Mouse (Mus musculus) cerebellum, adult 2 months (tissue): ENCODE data around the gene 2010111I01Rik. TPM values are rescaled to one million over a fixed set of nuclear protein-coding genes. Genes with fewer than 3 reads are reported as not detected.

Experiments
- DNase-seq, 2 experiments: peaks; one replicate each; pipeline ENCODE4 v3.0.0; 2021
- H3K27ac ChIP-seq: fragments of 200-500 bp; 2 replicates; pipeline ENCODE4 v1.5.1; 2012; ENCODE audit warnings: low read length, control low read depth, inconsistent platforms; ENCODE audit not compliant: insufficient read depth
- H3K27me3 ChIP-seq: fragments of 200-500 bp; 2 replicates; pipeline ENCODE4 v1.6.1; 2012; ENCODE audit warnings: inconsistent platforms, mild to moderate bottlenecking, low read length, moderate library complexity; ENCODE audit not compliant: control insufficient read depth, insufficient read depth
- H3K4me1 ChIP-seq: fragments of 200-500 bp; 2 replicates; pipeline ENCODE4 v1.6.1; 2011; ENCODE audit warnings: low read length; ENCODE audit not compliant: control insufficient read depth, insufficient read depth
- H3K4me3 ChIP-seq: fragments of 200-500 bp; replicated peaks from 2 replicates; pipeline ENCODE3; 2011; ENCODE audit warnings: mild to moderate bottlenecking, low read depth, low read length, control low read depth; ENCODE audit not compliant: insufficient read depth
- CTCF ChIP-seq: fragments of 200-500 bp; IDR thresholded peaks from 2 replicates; pipeline ENCODE4 v1.5.1; 2011; ENCODE audit warnings: low read depth, mild to moderate bottlenecking, control low read depth, low read length, moderate library complexity, borderline replicate concordance; ENCODE audit not compliant: insufficient read depth
- POLR2A ChIP-seq: fragments of 200-500 bp; IDR thresholded peaks from 2 replicates; pipeline ENCODE4 v1.6.1; 2011; ENCODE audit warnings: low read length, control low read depth, borderline replicate concordance; ENCODE audit not compliant: insufficient read depth
- WGBS: fragments of 180-500 bp; shearing (Covaris S2); methylation state at CpG from one replicate; pipeline ENCODE4 v1.1.7; 2018; 5-methylcytosine and 5-hydroxymethylcytosine counted together
- polyA plus RNA-seq: library from polyadenylated mRNA; depleted of rRNA; stranded (reverse); fragments of >200 nt; gene quantifications from 2 replicates; pipeline ENCODE4 v1.2.3, GENCODE M21; 2012

2010111I01Rik gene
- polyA plus RNA-seq, 1 experiment, result 126 TPM

GRCm38 (mm10) chr13:63092299-63092698 is 127.6 kb downstream of the 2010111I01Rik start:
- Histone ChIP-seq H3K27me3 (no peaks in the 10 kb centered on the region), H3K27ac (no peak overlapping the region), H3K4me3 (no peak overlapping the region), H3K4me1 (peaks cover 9% of the 10 kb centered on the region; the same call in 1 of the 2 replicates)
- 96% methylated on average over 2 of the region's 2 CpGs for WGBS
- no peak for TF ChIP-seq CTCF
- TF ChIP-seq POLR2A, result no peak
- DNase-seq, result no peak

- H3K4me3 ChIP-seq, result no peak overlapping the region
- no peak overlapping the region for H3K27ac ChIP-seq
- H3K4me1 ChIP-seq, result peaks cover 12% of the 10 kb centered on the region; the same call in 1 of the 2 replicates
- no peak for DNase-seq
- TF ChIP-seq CTCF (no peak), POLR2A (no peak)
- H3K27me3 ChIP-seq, result no peaks in the 10 kb centered on the region
- 97% methylated on average over 2 of the region's 2 CpGs for WGBS
Observed at GRCm38 (mm10) chr13:63092874-63093273, 128.2 kb downstream of the 2010111I01Rik start.

- no peak for DNase-seq
- Histone ChIP-seq H3K27me3 (no peaks in the 10 kb centered on the region), H3K4me1 (peaks cover 12% of the 10 kb centered on the region; the same call in 1 of the 2 replicates), H3K4me3 (no peak overlapping the region), H3K27ac (no peak overlapping the region)
- no peak for TF ChIP-seq POLR2A
- no peak for TF ChIP-seq CTCF
- 89% methylated on average over 6 of the region's 6 CpGs for WGBS
Observed at GRCm38 (mm10) chr13:63093636-63094035, 128.9 kb downstream of the 2010111I01Rik start.

- TF ChIP-seq CTCF, result no peak
- Histone ChIP-seq H3K27me3 (no peaks in the 10 kb centered on the region), H3K4me1 (peaks cover 12% of the 10 kb centered on the region; the same call in 1 of the 2 replicates), H3K27ac (no peak overlapping the region), H3K4me3 (no peak overlapping the region)
- no peak for DNase-seq
- WGBS, result 59% methylated on average over 8 of the region's 8 CpGs
Observed at GRCm38 (mm10) chr13:63094317-63095131, 129.8 kb downstream of the 2010111I01Rik start.

- TF ChIP-seq POLR2A, result no peak
- TF ChIP-seq CTCF, result no peak
- no peak overlapping the region for H3K4me3 ChIP-seq
- no peaks in the 10 kb centered on the region for H3K27me3 ChIP-seq
- DNase-seq, result peak in 1 of 2 experiments; percentile 43
- no peak overlapping the region for H3K27ac ChIP-seq
- WGBS, result 33% methylated on average over 3 of the region's 3 CpGs
- H3K4me1 ChIP-seq, result peaks cover 12% of the 10 kb centered on the region; the same call in 1 of the 2 replicates
Observed at GRCm38 (mm10) chr13:63096764-63097163, 132.1 kb downstream of the 2010111I01Rik start.

GRCm38 (mm10) chr13:63097440-63097930 is 132.8 kb downstream of the 2010111I01Rik start:
- TF ChIP-seq CTCF (no peak), POLR2A (no peak)
- Histone ChIP-seq H3K4me1 (peaks cover 12% of the 10 kb centered on the region; the same call in 1 of the 2 replicates), H3K4me3 (no peak overlapping the region), H3K27me3 (no peaks in the 10 kb centered on the region), H3K27ac (no peak overlapping the region)
- DNase-seq, result peak; percentile 46 to 54
- 36% methylated on average over 8 of the region's 8 CpGs for WGBS

- Histone ChIP-seq H3K4me1 (peaks cover 8% of the 10 kb centered on the region; the same call in 1 of the 2 replicates), H3K27me3 (no peaks in the 10 kb centered on the region), H3K27ac (no peak overlapping the region), H3K4me3 (no peak overlapping the region)
- 84% methylated on average over 12 of the region's 12 CpGs for WGBS
- TF ChIP-seq POLR2A, result no peak
- TF ChIP-seq CTCF, result no peak
- no peak for DNase-seq
Observed at GRCm38 (mm10) chr13:63101761-63102160, 137.1 kb downstream of the 2010111I01Rik start.

GRCm38 (mm10) chr13:63102848-63103585 is 138.3 kb downstream of the 2010111I01Rik start:
- Histone ChIP-seq H3K4me1 (peaks cover 3% of the 10 kb centered on the region; the same call in 1 of the 2 replicates), H3K27ac (no peak overlapping the region), H3K4me3 (no peak overlapping the region), H3K27me3 (no peaks in the 10 kb centered on the region)
- WGBS, result 63% methylated on average over 8 of the region's 8 CpGs
- DNase-seq, result no peak
- TF ChIP-seq POLR2A (no peak), CTCF (no peak)
